Mouse (Mus musculus): ENCODE results near the gene Mettl24.

Gene Mettl24

GRCm38 (mm10) chr10:40684326-40684725 is 1.2 kb downstream of the Mettl24 start:
- in situ Hi-C loops (cut with MseI, MboI) = no loop called here

- in situ Hi-C loops (cut with MseI, MboI) = no loop called here
Observed at GRCm38 (mm10) chr10:40685641-40686040, 2.6 kb downstream of the Mettl24 start.

- in situ Hi-C loops (cut with MseI, MboI) = no loop called here
Observed at GRCm38 (mm10) chr10:40686976-40687375, 3.9 kb downstream of the Mettl24 start.

- in situ Hi-C loops (cut with MseI, MboI) = no loop called here
Observed at GRCm38 (mm10) chr10:40687407-40687806, 4.3 kb downstream of the Mettl24 start.

- in situ Hi-C loops (cut with MseI, MboI) = no loop called here
Observed at GRCm38 (mm10) chr10:40688266-40688665, 5.2 kb downstream of the Mettl24 start.

GRCm38 (mm10) chr10:40688873-40689272 is 5.8 kb downstream of the Mettl24 start:
- in situ Hi-C loops (cut with MseI, MboI) = no loop called here

GRCm38 (mm10) chr10:40698652-40699051 is 15.6 kb downstream of the Mettl24 start:
- in situ Hi-C loops (cut with MseI, MboI) = no loop called here

GRCm38 (mm10) chr10:40711127-40711526 is 28.0 kb downstream of the Mettl24 start:
- in situ Hi-C loops (cut with MseI, MboI) = no loop called here

- in situ Hi-C loops (cut with MseI, MboI) = no loop called here
Observed at GRCm38 (mm10) chr10:40713018-40713608, 30.0 kb downstream of the Mettl24 start.

- in situ Hi-C loops (cut with MseI, MboI) = no loop called here
Observed at GRCm38 (mm10) chr10:40713829-40714228, 30.7 kb downstream of the Mettl24 start.

- in situ Hi-C loops (cut with MseI, MboI) = no loop called here
Observed at GRCm38 (mm10) chr10:40715151-40715550, 32.1 kb downstream of the Mettl24 start.

- in situ Hi-C loops (cut with MseI, MboI) = no loop called here
Observed at GRCm38 (mm10) chr10:40716296-40716695, 33.2 kb downstream of the Mettl24 start.

GRCm38 (mm10) chr10:40716713-40717112 is 33.6 kb downstream of the Mettl24 start:
- in situ Hi-C loops (cut with MseI, MboI) = no loop called here

- in situ Hi-C loops (cut with MseI, MboI) = no loop called here
Observed at GRCm38 (mm10) chr10:40718362-40718761, 35.3 kb downstream of the Mettl24 start.

- in situ Hi-C loops (cut with MseI, MboI) = no loop called here
Observed at GRCm38 (mm10) chr10:40719062-40719461, 36.0 kb downstream of the Mettl24 start.

GRCm38 (mm10) chr10:40720883-40721282 is 37.8 kb downstream of the Mettl24 start:
- in situ Hi-C loops (cut with MseI, MboI) = no loop called here

GRCm38 (mm10) chr10:40724342-40724741 is 41.3 kb downstream of the Mettl24 start:
- in situ Hi-C loops (cut with MseI, MboI) = no loop called here

GRCm38 (mm10) chr10:40725066-40725465 is 42.0 kb downstream of the Mettl24 start:
- in situ Hi-C loops (cut with MseI, MboI) = no loop called here

- in situ Hi-C loops (cut with MseI, MboI) = no loop called here
Observed at GRCm38 (mm10) chr10:40725471-40725870, 42.4 kb downstream of the Mettl24 start.

- in situ Hi-C loops (cut with MseI, MboI) = no loop called here
Observed at GRCm38 (mm10) chr10:40726288-40726902, 43.3 kb downstream of the Mettl24 start.

GRCm38 (mm10) chr10:40726989-40727388 is 43.9 kb downstream of the Mettl24 start:
- in situ Hi-C loops (cut with MseI, MboI) = no loop called here

- in situ Hi-C loops (cut with MseI, MboI) = no loop called here
Observed at GRCm38 (mm10) chr10:40730200-40730599, 47.1 kb downstream of the Mettl24 start.

GRCm38 (mm10) chr10:40733291-40733690 is 50.2 kb downstream of the Mettl24 start:
- in situ Hi-C loops (cut with MseI, MboI) = no loop called here

- in situ Hi-C loops (cut with MseI, MboI) = no loop called here
Observed at GRCm38 (mm10) chr10:40736172-40736571, 53.1 kb downstream of the Mettl24 start.
